8 mouse cellular contexts compared by ENCODE assay signal in the genomic region with DNA sequence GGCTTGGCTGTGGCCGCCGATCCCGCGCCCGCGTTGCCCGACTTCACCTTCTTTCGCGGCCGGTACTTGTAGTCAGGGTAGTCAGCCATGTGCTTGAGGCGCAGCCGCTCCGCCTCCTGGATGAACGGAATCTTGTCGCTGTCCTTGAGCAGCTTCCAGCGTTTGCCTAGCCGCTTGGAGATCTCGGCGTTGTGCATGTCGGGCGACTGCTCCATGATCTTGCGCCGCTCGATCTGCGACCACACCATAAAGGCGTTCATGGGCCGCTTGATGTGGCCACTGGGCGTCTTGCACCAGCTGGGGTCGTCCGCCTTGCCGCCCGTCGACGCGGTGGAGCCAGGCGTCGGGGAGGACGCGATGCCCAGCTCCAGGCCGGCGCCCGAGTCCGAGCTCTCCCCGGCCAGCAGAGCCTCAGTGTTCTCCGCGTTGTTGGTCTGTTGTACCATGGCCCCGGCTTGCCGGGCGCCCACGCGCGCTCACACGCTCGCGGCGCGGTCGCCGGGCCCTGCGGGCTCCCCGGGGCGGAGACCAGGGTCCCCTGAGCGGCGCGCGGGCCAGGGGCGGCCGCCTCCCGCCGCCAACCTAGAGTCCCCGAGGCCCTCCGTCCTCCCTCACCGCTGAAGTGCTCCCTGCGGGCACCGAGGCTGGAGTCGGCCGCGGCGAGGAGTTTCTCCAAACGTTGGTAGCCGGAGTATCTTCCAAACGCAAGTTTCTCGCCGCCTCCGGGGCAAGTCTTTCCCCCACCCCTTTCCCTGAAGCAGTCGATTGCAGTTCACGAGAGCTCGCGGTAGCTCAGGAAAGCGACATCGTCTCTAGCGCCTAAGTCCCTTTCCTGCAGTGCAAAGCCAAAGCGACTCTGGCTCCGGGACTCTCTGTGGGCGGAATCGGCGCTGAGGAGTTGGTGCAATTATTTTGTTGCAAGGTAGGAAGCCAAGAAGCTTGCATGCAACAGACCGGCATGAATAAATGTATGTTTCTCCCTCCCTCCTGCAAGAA. TPM values are rescaled to one million over a fixed set of nuclear protein-coding genes. Genes with fewer than 3 reads are reported as not detected.
DNase-seq lines count a peak whose midpoint lies in the region; ATAC-seq and TF ChIP-seq lines count a peak whose summit lies in the region.

No protein-coding gene starts in this region.

- H3K27me3 ChIP-seq in C2C12 (ENCODE audit: control insufficient read depth, insufficient read depth, insufficient read length) = no peaks in the 10 kb centered on the region
- no peaks in the 10 kb centered on the region for H3K27me3 ChIP-seq in heart, embryonic 11.5 days (ENCODE audit: control insufficient read depth, insufficient read depth, low read length)
- H3K27me3 ChIP-seq in kidney, embryonic 14.5 days (ENCODE audit: control insufficient read depth, insufficient read depth, low read length) = no peaks in the 10 kb centered on the region
- H3K27me3 ChIP-seq in liver, adult 2 months (ENCODE audit: control insufficient read depth, insufficient read depth, low read length) = peaks cover 18% of the 10 kb centered on the region
- H3K27me3 ChIP-seq in midbrain, postnatal 0 days (ENCODE audit: insufficient read depth, low read length) = no peaks in the 10 kb centered on the region

- H3K9ac ChIP-seq in heart, embryonic 11.5 days (ENCODE audit: low read depth, low read length) = peak overlapping the region; percentile 100
- H3K9ac ChIP-seq in kidney, embryonic 14.5 days (ENCODE audit: low read depth, low read length) = peak overlapping the region; percentile 99
- peak overlapping the region; percentile 73 for H3K9ac ChIP-seq in liver, adult 2 months (ENCODE audit: low read depth, low read length)
- peak overlapping the region; percentile 100 for H3K9ac ChIP-seq in midbrain, postnatal 0 days (replicated peaks; ENCODE audit: low read length, poor library complexity, severe bottlenecking)

- no peaks in the 10 kb centered on the region for H3K9me3 ChIP-seq in heart, embryonic 11.5 days (replicated peaks; ENCODE audit: control insufficient read depth, low read length)
- no peaks in the 10 kb centered on the region for H3K9me3 ChIP-seq in kidney, embryonic 14.5 days (ENCODE audit: control insufficient read depth, low read length)
- H3K9me3 ChIP-seq in midbrain, postnatal 0 days (ENCODE audit: low read length) = no peaks in the 10 kb centered on the region

- peak overlapping the region; percentile 92 for H3K4me3 ChIP-seq in C2C12 (ENCODE audit: insufficient read depth, poor library complexity, severe bottlenecking)
- H3K4me3 ChIP-seq in embryonic fibroblast, embryonic 13.5 days (ENCODE audit: insufficient read depth, low read length) = peak overlapping the region; percentile 73
- peak overlapping the region; percentile 98 for H3K4me3 ChIP-seq in heart, embryonic 11.5 days (ENCODE audit: low read depth, low read length)
- peak overlapping the region; percentile 98 for H3K4me3 ChIP-seq in kidney, embryonic 14.5 days (ENCODE audit: low read length)
- H3K4me3 ChIP-seq in liver, adult 2 months (ENCODE audit: insufficient read depth, low read depth, low read length) = peak overlapping the region; percentile 76
- peak overlapping the region; percentile 99 for H3K4me3 ChIP-seq in midbrain, postnatal 0 days (ENCODE audit: low read depth, low read length)

- WGBS in heart, embryonic 11.5 days (ENCODE audit: insufficient replicate concordance) = under 1% methylated on average over 96 of the region's 98 CpGs
- WGBS in kidney, embryonic 14.5 days = 1% methylated on average over 75 of the region's 98 CpGs
- under 1% methylated on average over 98 of the region's 98 CpGs for WGBS in liver, adult 2 months
- under 1% methylated on average over 98 of the region's 98 CpGs for WGBS in midbrain, postnatal 0 days

- H3K4me2 ChIP-seq in heart, embryonic 11.5 days = peak overlapping the region; percentile 63
- peak overlapping the region; percentile 56 for H3K4me2 ChIP-seq in kidney, embryonic 14.5 days (replicated peaks; ENCODE audit: low read depth, low read length)
- H3K4me2 ChIP-seq in midbrain, postnatal 0 days (ENCODE audit: low read depth, low read length, poor library complexity, severe bottlenecking) = peak overlapping the region; percentile 46

- H3K27ac ChIP-seq in embryonic fibroblast, embryonic 13.5 days (ENCODE audit: insufficient read depth, low read length) = peak overlapping the region; percentile 97
- peak overlapping the region; percentile 100 for H3K27ac ChIP-seq in heart, embryonic 11.5 days (ENCODE audit: low read depth, low read length)
- H3K27ac ChIP-seq in kidney, embryonic 14.5 days (ENCODE audit: low read depth, low read length) = peak overlapping the region; percentile 100
- H3K27ac ChIP-seq in liver, adult 2 months (replicated peaks; ENCODE audit: insufficient read depth, low read depth, low read length) = peak overlapping the region; percentile 26
- peak overlapping the region; percentile 98 for H3K27ac ChIP-seq in midbrain, postnatal 0 days (ENCODE audit: low read depth, low read length)

- H3K4me1 ChIP-seq in embryonic fibroblast, embryonic 13.5 days (ENCODE audit: control insufficient read depth, insufficient read depth, low read length) = peaks cover 3% of the 10 kb centered on the region; the same call in 1 of the 2 replicates
- H3K4me1 ChIP-seq in heart, embryonic 11.5 days (ENCODE audit: control insufficient read depth, insufficient read depth, low read length) = peaks cover 11% of the 10 kb centered on the region
- peaks cover 7% of the 10 kb centered on the region for H3K4me1 ChIP-seq in kidney, embryonic 14.5 days (ENCODE audit: control insufficient read depth, insufficient read depth, low read length)
- H3K4me1 ChIP-seq in liver, adult 2 months (ENCODE audit: control insufficient read depth, insufficient read depth, low read length) = peaks cover 8% of the 10 kb centered on the region; the same call in 1 of the 2 replicates
- H3K4me1 ChIP-seq in midbrain, postnatal 0 days (ENCODE audit: insufficient read depth, low read length) = peaks cover 4% of the 10 kb centered on the region; the same call in 1 of the 2 replicates

- ATAC-seq in heart, embryonic 11.5 days (replicated peaks; ENCODE audit: insufficient number of reproducible peaks, low FRiP score, low TSS enrichment) = peak; percentile 37
- ATAC-seq in kidney, embryonic 14.5 days (ENCODE audit: low FRiP score, low TSS enrichment) = peak; percentile 29; the same call in 1 of the 2 replicates
- ATAC-seq in midbrain, postnatal 0 days (ENCODE audit: low FRiP score) = peak; percentile 56

- H3K36me3 ChIP-seq in C2C12 (ENCODE audit: control insufficient read depth, insufficient read depth) = peaks cover 19% of the 10 kb centered on the region
- H3K36me3 ChIP-seq in heart, embryonic 11.5 days (ENCODE audit: control insufficient read depth, insufficient read depth, low read length) = no peaks in the 10 kb centered on the region
- peaks cover 3% of the 10 kb centered on the region; the same call in 1 of the 2 replicates for H3K36me3 ChIP-seq in kidney, embryonic 14.5 days (ENCODE audit: control insufficient read depth, insufficient read depth, low read length)
- H3K36me3 ChIP-seq in liver, adult 2 months (ENCODE audit: control insufficient read depth, insufficient read depth, low read length) = no peaks in the 10 kb centered on the region
- no peaks in the 10 kb centered on the region for H3K36me3 ChIP-seq in midbrain, postnatal 0 days (ENCODE audit: insufficient read depth, low read length)

- DNase-seq in adrenal gland, postnatal 36 days = peak; percentile 83 to 84
- DNase-seq in liver, adult 2 months (ENCODE audit: extremely low read depth, low read depth, low spot score) = peak; percentile 21
- peak; percentile 77 for DNase-seq in midbrain, postnatal 0 days (ENCODE audit: low spot score)
- DNase-seq in telencephalon, adult 2 months (ENCODE audit: low read depth, low spot score) = peak; percentile 83

- peak overlapping the region; percentile 85 for H3ac ChIP-seq in C2C12 (ENCODE audit: control insufficient read depth, insufficient read length, low read depth)

- TF ChIP-seq CTCF in C2C12 (IDR thresholded peaks at IDR 0.05; ENCODE audit: control insufficient read depth, insufficient read depth, insufficient read length) = no peak
- no peak for TF ChIP-seq CTCF in embryonic fibroblast, embryonic 13.5 days (IDR thresholded peaks at IDR 0.05; ENCODE audit: borderline replicate concordance, insufficient read depth, low read length)
- 0 out of 2 replicates have a peak, but pooled peaks have one; percentile 7 for TF ChIP-seq CTCF in liver, adult 2 months (IDR thresholded peaks at IDR 0.05; ENCODE audit: low read depth, low read length)
- TF ChIP-seq CTCF in midbrain, postnatal 0 days (IDR thresholded peaks at IDR 0.05) = peak; percentile 38

- TF ChIP-seq POLR2A in embryonic fibroblast, embryonic 13.5 days (IDR thresholded peaks at IDR 0.05; ENCODE audit: low read depth, low read length) = no peak; the same call in 1 of the 2 replicates
- no peak for TF ChIP-seq POLR2A in liver, adult 2 months (IDR thresholded peaks at IDR 0.05; ENCODE audit: extremely low read depth, insufficient read depth, low read length)

- H3K79me3 ChIP-seq in C2C12 (ENCODE audit: low read depth) = peaks cover 47% of the 10 kb centered on the region

- peaks cover 56% of the 10 kb centered on the region for H3K79me2 ChIP-seq in C2C12 (ENCODE audit: control insufficient read depth, insufficient read depth)
- no peaks in the 10 kb centered on the region for H3K79me2 ChIP-seq in liver, adult 2 months (ENCODE audit: control insufficient read depth, insufficient read depth, low read length)

TF ChIP-seq in C2C12, 6 proteins besides CTCF, POLR2A, EP300 and RAD21:
- TF ChIP-seq CEBPB (IDR thresholded peaks at IDR 0.05; ENCODE audit: low read depth) = no peak
- no peak for TF ChIP-seq MAX (IDR thresholded peaks at IDR 0.05)
- TF ChIP-seq MYOD1 (IDR thresholded peaks at IDR 0.05; ENCODE audit: control insufficient read depth, insufficient read length, low read depth) = no peak
- no peak for TF ChIP-seq FOSL1 (IDR thresholded peaks at IDR 0.05; ENCODE audit: insufficient read depth, low read length, poor library complexity, severe bottlenecking)
- no peak for TF ChIP-seq MYOG (IDR thresholded peaks at IDR 0.05; ENCODE audit: control insufficient read depth, extremely low read depth, insufficient read length)
- TF ChIP-seq USF1 (IDR thresholded peaks at IDR 0.05; ENCODE audit: low read depth) = no peak
TF ChIP-seq in C2C12: peak in this region for 0.

RNA-seq across cellular contexts. Expression of a gene that starts 0.6 kb away (rescaled TPM):
- 42.4 TPM for polyA plus RNA-seq in C2C12 (2012; fragmentation: generic; extraction: Trizol)
- total RNA-seq in adrenal gland, postnatal 36 days (2021) = 10 to 100 TPM; 20.6 to 25.2 TPM
- 78.8 and 116 TPM in 2 replicates for polyA plus RNA-seq in embryonic fibroblast, embryonic 13.5 days (2011; ENCODE audit: insufficient read length, low read depth, missing spikeins)
- 45.6 and 47.0 TPM in 2 replicates for polyA plus RNA-seq in heart, embryonic 11.5 days (2014; fragmentation: Nextera tagmentation; extraction: Ambion mirVana)
- polyA plus RNA-seq in kidney, embryonic 14.5 days (2014; fragmentation: Nextera tagmentation; extraction: Ambion mirVana) = 75.1 and 100 TPM in 2 replicates
- total RNA-seq in liver, adult 2 months (2014; rRNA removed) = 0.46 and 1.0 TPM in 2 replicates
- 0.60 and 0.86 TPM in 2 replicates for polyA plus RNA-seq in liver, adult 2 months (2012; rRNA removed)
- total RNA-seq in midbrain, postnatal 0 days (2014; rRNA removed) = 169 and 203 TPM in 2 replicates
- 115 and 135 TPM in 2 replicates for polyA plus RNA-seq in midbrain, postnatal 0 days (2015; fragmentation: Nextera tagmentation; extraction: Ambion mirVana)

Comparison
In these comparisons a context has a peak if more than half of its experiments do, and no peak if none do; other contexts are left out.
1. Peak in every context shown above with its lines: DNase-seq, ATAC-seq, H3K4me3 ChIP-seq and H3K27ac ChIP-seq.
2. CTCF ChIP-seq: peak in liver, adult 2 months (single experiment) and midbrain, postnatal 0 days (single experiment); none in C2C12 (single experiment) and embryonic fibroblast, embryonic 13.5 days (single experiment).
3. DNase-seq: peak in every context shown above with its lines; median percentile 84 in adrenal gland, postnatal 36 days; 83 in telencephalon, adult 2 months; 77 in midbrain, postnatal 0 days; 21 in liver, adult 2 months.
4. H3K27ac ChIP-seq: peak in every context shown above with its lines; median percentile 100 in heart, embryonic 11.5 days; 100 in kidney, embryonic 14.5 days; 98 in midbrain, postnatal 0 days; 97 in embryonic fibroblast, embryonic 13.5 days; 26 in liver, adult 2 months.
5. RNA of a gene that starts 0.6 kb away (polyA plus RNA-seq): 115 to 135 TPM in midbrain, postnatal 0 days, 78.8 to 116 TPM in embryonic fibroblast, embryonic 13.5 days, 75.1 to 100 TPM in kidney, embryonic 14.5 days, 45.6 to 47.0 TPM in heart, embryonic 11.5 days and 42.4 TPM in C2C12 (single experiment); 0.60 to 0.86 TPM in liver, adult 2 months; every median in the first group is over 10 times any median in the second.